Mouse (Mus musculus) gastrocnemius, postnatal 25 days (tissue): ENCODE measurements around the gene Lpin3. TPM values are rescaled to one million over a fixed set of nuclear protein-coding genes. Genes with fewer than 3 reads are reported as not detected.

ENCODE experiments used
- DNase-seq: peaks from one replicate; pipeline ENCODE4 v3.0.0; 2022
- total RNA-seq, 2 experiments: library from RNA; stranded (reverse); gene quantifications; 1 replicate in 1 of 2; 2 replicates in 1 of 2; pipeline ENCODE4 v1.2.3; 2021

Lpin3 gene
- total RNA-seq, 2 experiments from 2014 or later = 3.7 to 4.9 TPM

DNA sequence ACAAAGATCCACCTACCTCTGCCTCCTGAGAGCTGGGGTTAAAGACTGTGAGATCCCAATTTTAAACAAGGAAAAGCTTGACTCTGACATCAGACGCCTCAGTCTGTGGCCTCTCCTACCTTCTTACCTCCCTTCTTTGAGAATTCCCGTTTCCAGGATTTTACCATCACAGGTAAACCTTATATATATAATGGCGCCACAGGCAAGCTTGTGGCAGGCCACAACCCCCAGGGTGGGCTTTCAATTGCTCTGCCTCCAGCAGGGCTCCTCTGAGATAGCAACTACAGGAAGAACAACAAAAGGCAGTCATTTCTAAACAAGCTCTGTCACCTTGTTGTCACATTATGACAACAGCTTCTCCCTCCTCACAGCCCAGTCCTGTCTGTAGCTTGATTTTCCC lies 5.8 kb downstream of the Lpin3 start:
- no peak for DNase-seq

DNA sequence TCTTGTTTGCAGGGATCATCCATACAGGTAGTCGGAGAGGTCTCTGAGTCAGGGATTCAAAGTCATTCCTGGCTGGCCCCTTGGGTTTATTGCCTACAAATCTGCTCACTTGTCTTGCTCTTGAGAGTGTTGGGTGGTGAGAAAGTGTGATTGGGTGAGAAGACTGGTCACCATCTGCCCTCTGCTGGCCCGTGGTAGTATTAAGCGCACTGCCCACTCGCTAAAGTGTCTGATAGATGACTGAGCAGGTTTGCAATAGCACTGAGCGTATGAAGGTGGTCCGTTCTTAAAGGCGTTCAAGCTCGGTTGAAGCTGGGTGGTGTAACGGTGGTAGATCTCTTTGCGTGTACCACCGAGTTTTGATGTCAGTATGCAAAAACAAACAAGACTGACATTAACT lies 6.8 kb downstream of the Lpin3 start:
- DNase-seq = peak; percentile 66

DNA sequence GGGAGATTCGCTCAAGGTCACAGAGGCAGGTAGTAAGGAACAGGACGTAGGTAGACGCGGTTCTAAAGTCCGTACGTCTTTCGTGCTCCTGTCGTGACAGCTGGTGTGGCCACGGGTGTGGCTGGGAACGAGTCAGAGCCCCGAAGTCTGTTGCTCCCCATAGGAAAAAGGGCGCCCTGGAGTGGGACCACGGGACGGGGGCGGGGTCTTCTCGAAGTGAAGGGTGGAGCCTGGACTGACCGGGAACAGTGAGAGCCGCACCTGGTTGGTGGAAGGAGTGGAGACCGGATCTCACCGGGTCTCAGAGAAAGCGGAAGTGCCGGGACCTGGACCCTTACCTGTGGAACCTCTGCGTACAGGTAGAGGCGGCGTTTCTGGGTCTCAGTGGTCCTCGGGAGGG lies 7.4 kb downstream of the Lpin3 start:
- no peak for DNase-seq

DNA sequence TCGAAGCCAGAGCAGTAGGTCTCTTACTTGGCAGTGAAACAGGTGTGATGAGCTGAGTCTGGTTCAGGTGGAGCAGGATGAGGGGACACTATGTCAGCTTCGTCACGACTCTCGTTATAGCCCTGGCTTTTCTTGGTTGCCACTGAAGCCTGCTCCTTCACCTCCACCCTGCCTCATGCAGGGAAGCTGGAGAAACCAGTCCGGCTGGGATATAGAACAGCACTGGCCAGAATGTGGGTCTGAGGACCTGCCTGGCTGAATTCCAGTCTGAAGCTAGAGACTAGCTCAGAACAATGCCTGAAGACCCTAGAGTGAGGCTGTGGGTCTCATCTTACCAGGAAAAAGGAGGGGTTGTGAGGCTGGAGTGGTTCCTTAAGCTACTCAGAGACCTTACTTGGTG lies 10.6 kb downstream of the Lpin3 start:
- DNase-seq = no peak

DNA sequence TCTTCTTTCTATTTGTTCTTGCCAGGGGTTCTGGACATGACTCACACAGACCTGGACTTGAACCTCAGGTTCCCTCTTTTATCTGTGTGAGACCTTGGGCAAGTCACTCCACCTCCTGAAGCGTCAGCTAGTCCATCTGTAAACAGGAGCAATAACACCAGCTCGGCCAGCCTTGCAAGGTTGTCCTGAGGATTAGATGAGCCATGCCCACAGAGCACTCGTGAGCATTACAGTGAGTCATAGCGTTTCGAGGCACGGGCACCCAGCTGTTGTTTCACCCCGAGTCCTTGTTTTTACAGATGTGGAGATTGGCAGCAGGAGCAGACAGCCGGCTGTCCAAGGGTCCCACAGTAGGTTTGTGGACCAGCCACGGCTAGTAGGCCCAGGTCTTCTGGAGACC lies 11.2 kb downstream of the Lpin3 start:
- DNase-seq = no peak

DNA sequence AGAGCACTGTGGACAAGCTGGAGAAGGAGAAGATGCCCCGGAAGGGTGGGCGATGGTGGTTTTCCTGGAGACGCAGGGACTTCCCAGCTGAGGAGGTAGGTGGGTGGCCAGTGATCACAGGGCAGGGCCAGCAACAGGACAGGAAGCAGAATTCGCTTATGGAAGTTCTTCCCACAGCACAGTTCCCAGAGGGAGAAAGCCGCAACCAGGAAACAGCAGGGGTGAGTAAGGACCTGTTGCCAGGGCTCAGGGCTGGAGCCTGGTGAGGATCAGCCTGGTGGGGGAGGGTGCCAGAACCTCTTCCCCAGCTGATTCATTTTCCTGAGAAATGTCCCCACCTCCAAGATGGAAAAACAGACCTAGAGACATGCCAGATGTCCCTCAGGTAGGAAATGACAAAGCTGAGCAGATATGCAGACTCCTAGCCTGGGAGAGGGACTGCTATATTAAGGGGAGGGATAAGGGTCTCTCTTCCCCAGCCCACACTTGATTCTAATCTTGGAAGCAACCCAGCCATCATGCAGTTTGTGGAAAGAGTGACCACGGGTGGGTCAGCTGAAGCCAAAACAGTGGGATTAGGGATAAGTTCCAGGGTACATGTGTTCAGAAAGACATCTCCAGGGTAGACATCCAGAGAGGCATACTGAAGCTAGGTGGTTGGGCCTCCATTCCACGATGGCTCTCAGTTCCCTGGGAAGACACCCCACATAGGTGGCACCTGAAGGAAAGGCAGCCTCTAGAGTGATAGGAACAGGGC lies 21.4 kb downstream of the Lpin3 start:
- DNase-seq = peak; percentile 27

DNA sequence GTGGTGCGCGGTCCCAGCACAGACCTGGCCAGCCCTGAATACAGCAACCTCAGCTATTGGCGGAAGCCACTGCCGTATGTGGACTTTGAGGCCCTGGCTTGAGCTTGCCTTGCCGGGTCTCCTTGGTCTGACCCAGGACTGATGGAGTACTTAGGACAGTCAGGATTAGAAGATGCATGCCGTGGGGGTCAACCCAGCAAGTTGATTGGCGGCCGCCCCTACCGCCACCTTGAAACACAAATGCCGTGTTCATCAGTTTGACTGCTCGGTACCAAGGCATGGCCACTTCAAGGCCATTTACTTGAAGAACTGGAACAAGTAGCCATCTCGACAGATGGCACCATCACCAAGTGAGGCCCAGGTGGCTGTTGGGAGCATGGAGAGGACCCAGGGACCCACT lies 24.8 kb downstream of the Lpin3 start:
- DNase-seq = no peak

DNA sequence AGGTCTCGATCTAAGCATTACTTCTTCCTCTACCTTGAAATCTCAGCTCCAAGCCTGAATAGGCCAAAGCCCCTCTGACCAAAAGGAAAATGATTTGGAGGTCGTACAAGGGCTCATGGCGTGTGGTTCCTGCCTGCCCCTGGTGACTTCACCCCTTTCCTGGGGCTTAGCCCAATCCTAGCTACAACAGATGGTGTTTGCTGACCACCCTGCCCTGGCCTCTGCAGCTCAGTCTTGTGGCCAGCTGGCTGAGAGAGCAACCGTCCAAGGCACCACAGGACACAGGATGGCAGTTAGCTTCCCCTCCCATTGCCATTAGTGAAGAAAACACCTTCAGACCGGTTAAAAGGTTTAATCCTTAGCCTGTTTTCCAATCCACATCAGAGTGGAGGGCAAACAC lies 25.6 kb downstream of the Lpin3 start:
- DNase-seq = no peak

DNA sequence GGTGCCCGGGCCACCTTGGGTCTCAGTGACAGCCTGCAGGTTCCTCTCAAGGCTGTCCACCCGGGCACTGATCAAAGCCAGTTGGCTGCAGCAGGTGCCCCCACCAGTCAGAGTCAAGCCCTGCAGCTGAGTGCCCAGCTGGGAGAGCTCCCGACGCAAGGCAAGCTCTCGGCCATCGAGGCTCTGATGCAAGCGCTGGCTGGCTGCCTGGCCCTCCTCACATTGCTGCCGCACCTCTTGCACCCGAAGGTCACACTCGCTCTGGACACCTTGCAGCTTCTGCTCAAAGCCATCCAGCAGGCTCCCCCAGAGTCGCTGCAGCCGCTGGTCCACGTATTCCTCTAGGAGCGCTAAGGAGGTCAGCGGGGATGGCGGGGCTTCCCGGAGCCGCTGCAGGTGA lies 28.1 kb downstream of the Lpin3 start:
- no peak for DNase-seq

DNA sequence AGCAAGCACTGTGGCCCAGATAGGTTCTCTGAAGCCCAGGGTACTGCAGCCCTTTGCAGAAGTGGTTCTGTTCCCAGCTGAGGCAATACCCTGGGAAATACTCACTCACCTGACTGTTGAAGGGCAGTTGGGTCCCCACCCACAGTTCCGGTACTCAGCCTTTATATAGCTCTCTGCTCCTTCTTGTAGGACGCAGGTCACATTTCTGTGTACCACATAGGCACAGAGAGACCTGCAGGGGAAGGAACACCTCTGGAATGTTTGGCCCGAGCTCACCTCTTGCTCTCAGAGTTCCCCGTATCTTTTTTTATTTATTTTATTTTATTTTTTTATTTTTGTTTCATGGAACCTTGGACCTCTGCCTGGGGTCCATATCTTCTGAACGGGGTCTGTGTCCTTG lies 30.2 kb downstream of the Lpin3 start:
- no peak for DNase-seq

DNA sequence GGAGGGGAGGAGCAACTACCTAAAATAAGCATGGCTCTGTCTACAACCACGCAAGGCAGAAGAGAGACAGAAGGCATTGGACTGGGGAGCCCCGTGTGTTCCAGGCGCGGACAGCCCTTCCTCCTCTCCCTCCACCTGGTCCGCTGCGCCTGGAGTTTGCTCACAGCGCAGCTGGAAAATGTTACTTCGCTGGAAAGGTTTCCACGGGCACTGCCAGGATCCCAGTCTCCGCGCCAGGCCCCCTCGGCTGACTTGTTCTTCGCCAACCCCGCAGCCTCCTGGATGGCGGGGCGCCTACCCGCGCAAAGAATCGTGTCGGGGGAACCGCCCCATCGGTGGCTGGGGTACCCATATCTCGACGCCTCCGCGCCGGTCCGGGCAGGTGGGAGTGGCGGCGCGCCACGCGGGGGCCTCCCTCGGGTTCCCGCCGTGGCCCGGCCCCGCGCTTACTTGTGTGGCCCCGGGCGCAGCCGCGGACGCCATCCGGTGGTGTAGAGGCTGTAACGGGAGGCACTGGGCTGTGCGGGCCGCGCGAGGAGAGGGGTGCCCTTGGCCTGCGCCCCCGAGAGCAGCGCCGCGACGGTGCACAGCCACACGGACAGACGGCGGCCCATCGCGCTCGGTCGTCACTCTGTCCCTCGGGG lies 31.2 kb downstream of the Lpin3 start:
- DNase-seq = no peak

DNA sequence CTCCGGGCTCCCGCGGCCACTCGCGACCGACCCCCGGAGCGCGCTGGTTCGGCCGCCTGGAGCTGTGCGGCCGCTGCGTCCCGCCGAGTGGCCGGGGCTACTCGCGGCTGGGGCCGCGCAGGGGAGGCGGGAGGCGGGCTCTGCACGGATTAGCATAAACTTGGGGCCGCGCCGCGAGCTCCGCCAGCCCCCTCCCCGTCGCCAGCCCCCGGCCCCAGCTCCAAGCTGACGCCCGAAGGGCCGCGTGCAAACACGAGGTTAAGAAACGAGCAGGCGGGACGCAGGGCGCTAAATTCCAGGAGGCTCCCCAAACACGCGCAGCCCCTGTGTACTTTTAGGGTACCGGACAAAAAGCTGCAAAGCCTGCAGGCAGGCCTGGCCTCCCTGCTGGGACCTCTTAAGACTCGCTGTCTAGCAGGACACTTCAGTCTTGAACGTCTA lies 31.8 kb downstream of the Lpin3 start, which contains the start of gene Emilin3:
Gene Emilin3 (minus strand): TSS at position 98 of the 441 bp plus-strand sequence.
- no peak for DNase-seq

DNA sequence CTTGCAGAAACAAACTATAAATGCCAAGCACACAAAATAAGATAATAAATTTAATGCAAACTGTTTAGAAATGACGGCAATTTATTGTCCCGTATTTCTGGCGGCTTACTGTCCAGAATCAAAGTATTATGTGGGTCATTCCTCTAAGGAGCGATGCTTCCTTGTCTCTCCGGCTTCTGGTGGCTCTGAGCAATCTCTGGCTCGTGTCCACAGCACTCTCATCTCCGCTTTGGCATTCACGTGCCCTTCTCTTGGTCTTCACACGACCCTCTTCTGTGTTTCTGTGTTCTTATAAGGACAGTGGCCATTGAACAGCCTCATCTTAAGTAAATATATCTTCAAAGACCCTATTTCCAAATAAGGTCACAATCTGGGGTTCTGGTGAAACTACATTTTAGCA lies 34.2 kb downstream of the Lpin3 start:
- DNase-seq = no peak

DNA sequence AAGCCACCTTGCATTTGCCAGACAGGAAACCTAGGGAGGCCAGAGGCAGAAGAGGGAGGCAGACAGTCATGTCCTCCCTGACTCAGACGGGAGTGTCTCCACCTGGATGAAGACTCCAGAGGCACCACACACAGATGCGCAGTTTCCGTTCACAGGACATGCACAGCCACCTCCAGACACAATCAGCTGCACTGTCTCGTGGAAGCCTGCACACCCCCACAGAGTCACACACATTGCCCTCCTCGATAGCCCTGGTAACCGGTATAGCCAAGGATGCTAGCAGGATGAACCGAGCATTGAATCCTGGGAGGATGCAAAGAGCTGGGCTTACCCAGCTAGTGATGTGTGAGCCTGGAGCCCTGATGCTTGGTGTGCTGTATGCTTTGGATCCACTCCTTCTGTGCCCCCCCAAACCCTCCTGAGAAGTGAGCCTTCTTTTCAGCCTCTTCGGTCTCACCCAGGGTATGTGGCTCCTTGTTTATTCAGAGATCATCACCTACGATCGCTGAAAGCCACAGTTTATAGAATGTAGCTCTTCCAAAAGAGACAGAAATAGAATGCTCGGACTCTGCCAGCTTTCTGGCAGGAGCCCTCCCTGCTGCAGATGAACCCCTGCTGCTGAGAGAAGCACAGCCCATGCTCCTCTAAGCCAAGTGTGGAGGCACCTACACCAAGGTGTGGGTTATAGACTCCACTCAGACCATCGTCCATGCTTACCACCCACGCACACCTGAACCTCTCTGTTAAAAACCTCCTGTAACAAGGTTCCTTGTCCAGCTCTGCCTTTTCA lies 35.5 kb downstream of the Lpin3 start:
- DNase-seq = no peak

DNA sequence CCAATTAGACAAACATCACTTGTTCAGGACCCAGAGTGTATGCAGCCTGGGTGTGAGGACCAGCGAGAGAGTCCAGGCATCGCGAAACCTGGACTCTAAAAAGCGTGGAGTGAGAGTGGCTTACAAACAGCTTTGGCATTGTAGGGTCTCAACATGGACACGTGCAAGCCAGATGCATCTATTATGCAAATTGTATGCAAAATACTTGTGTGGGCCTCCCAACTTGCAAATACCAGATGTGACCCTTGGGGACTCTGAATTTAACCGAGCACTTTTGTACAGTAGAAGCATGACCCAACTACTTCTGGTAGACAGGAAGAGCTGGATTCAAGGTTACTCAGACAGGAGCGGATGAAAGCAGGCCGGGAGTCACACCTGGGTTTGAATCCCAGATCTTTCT lies 36.2 kb downstream of the Lpin3 start:
- no peak for DNase-seq

DNA sequence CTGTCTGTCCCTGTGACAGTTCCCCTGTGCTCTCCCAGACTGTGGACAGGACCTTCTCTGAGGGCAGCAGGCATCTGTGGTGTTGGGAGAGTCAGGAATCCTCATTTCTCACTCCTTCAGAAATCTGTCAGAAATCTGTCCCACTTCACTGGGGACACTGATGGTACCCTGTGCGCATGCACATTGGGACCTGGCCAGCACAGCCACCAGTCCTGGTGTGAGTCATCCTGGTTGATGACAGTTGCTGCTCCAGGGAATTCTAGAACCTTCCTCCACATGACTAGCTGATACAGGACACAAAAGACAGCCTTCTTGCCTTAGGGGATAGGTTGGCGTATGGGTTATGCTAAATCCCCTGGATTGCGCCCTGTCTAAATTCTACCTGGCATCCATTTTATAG lies 36.8 kb downstream of the Lpin3 start:
- no peak for DNase-seq

DNA sequence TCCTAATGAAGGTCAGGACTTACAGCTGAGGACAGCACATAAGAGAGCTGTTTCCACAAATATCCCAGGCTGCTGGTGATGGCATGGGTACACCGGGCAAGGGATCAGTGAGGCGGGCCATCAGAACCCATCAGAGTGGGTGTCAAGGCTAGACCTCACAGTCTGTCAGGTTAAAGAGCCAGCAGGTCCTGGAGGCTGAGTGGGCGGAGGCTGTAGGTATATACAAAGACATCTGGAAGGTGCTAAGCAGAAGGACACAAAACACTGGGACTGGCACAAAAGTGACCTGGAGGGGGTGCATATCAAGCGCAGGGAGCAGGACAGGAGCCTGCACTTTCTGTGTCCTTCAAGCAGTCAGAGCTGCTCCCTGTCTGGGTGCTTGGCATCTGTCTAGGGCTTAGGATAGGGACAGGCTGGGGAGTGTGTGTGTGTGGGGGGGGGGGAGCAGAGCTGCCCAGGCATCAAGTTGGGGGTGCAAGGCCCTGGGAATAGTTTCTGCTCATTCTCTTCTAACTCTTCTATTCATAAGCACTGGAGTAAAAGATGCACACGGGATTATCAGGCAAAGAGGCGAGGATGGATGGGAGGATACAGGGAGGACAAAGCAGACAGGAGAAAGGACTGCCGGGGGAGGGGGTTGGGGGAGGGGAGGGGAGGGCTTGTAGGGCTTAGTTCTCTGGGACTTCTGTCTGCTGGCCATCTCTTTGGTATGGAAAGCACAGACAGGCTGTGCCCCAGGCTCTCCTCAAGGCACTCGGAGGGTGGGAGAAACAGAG lies 37.9 kb downstream of the Lpin3 start:
- DNase-seq = no peak

DNA sequence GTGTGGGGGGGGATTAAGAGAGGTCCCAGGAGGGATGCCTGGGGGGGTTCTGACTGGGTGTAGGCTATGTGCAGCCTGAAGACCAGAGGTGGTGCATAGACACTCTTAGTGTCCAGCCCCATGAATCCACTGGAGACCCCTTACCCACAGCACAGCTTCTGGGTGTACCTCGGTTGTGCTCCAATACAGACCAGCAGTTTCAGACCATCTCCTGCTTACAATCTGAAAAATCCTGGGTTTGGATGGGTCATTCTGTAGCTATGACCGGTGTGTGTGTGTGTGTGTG lies 38.4 kb downstream of the Lpin3 start:
- no peak for DNase-seq

DNA sequence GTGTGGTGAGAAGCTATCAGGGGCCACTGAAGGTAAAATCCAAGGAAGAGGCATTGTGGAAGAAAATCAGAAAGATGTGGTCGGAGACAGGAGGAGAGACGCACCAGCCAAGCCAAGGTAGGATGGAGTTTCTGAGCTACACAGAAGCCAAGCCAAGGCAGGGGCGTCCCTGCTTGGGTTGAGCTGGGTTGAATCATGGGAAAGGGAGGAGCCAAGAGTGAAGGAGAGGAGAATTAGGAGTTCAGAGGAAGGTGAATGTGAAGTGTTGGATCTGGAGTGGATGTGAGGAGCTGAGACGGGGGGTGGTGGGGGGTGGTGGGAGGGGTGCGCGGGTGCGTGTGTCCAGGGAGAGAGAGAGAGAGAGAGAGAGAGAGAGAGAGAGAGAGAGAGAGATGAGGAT lies 40.8 kb downstream of the Lpin3 start:
- DNase-seq = no peak

DNA sequence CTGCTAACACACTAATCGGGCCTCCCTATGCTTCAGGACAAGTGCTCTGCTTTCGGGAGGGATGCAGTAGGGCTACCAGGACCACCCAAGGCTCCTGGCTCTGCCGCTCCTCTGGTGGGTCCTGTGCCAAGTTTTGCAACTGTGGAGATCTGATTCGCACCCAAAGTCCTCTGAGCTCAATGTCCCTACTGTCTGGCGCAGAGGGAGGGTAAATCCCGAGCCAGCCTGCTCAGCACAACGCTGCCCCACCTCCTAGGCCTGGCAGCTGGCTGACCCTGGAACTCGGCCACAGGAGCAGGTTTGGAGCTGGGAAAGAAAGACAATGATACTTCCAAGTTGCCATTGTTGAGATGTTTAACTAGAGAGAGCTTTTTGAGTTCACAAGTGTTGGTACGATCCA lies 44.7 kb downstream of the Lpin3 start:
- peak; percentile 62 for DNase-seq

DNA sequence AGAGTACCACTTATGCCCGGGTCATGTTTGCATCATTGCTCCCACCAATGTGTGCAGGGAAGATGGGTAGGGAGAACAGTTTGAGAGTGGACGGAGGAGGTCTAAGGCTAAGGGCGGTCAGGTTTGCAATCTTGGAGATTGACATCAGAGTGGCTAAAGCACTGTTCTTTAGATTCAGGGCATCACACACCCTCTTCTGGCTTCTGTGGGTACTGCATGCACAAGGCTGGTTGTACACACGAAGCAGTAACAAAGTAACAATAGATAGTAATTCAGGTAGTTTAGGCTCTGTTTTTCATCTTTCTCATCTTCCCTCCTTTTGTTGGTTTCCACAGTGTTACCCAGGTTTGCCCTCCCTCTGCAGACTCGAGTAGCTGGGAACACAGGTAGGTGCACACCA lies 50.9 kb downstream of the Lpin3 start:
- DNase-seq = no peak

DNA sequence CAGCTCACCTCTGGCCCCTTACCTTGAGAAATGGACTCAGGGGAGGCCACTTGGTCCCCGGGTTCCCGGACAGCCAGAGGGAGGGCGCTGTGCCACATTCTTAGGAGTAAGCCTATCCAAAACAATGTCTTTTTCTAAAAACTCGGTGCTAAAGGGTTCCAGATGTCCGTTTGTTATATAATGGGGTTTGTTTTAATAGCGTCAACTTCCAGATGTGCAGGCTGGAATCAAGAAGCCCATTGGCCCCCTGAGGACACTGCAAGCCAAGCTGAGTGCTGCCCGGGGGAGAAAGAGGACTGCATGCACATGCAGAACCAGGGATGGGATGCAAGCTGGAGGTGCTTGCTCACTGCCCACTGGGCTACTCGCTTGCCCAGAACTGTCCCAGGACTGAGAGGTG lies 51.9 kb downstream of the Lpin3 start:
- DNase-seq = peak; percentile 81

DNA sequence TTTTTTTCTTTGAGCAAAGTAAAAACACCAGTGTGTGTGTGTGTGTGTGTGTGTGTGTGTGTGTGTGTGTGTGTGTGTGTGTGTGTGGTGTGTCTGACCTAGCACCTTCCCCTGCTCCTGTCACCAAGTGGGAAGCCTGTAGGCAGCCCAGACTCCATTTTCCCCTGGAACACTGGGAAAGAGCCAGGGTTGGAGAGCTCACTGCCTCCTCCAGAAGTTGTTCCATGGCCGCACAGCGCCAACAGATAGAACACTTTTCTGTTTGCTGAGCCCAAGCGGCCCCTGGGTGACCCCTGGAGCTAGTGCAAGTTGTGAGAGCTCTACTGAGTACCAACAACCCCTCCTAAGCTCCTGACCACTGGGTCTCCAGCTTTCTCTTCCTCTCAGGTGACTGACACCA lies 52.5 kb downstream of the Lpin3 start:
- DNase-seq = peak; percentile 52
